Mouse (Mus musculus) kidney, adult 18-20 months (tissue): ENCODE results near the gene Psme2.

Experiments used
- DNase-seq: peaks from one replicate; pipeline ENCODE4 v3.0.0; 2021

The Psme2 gene

GRCm38 (mm10) chr14:55592226-55592625 is 1.3 kb upstream of the Psme2 start:
- DNase-seq: no peak

- DNase-seq: peak; percentile 95
Observed at GRCm38 (mm10) chr14:55591331-55591891, 498 bp upstream of the Psme2 start, which contains the start of gene Rnf31. TSS of gene Rnf31 (plus strand) at chr14:55591708.

- DNase-seq: no peak
Observed at GRCm38 (mm10) chr14:55589771-55590448, 1.0 kb downstream of the Psme2 start.

GRCm38 (mm10) chr14:55589271-55589670 is 1.6 kb downstream of the Psme2 start:
- no peak for DNase-seq

- no peak for DNase-seq
Observed at GRCm38 (mm10) chr14:55586149-55586548, 4.8 kb downstream of the Psme2 start.

- DNase-seq: no peak
Observed at GRCm38 (mm10) chr14:55585566-55585960, 5.3 kb downstream of the Psme2 start.

GRCm38 (mm10) chr14:55584702-55585565 is 6.0 kb downstream of the Psme2 start, which contains the start of gene Emc9:
TSS of gene Emc9 (minus strand) at chr14:55585302.
- peak; percentile 84 for DNase-seq

- DNase-seq: no peak
Observed at GRCm38 (mm10) chr14:55584303-55584701, 6.6 kb downstream of the Psme2 start.

GRCm38 (mm10) chr14:55581981-55582681 is 8.8 kb downstream of the Psme2 start:
- no peak for DNase-seq

GRCm38 (mm10) chr14:55580731-55581130 is 10.2 kb downstream of the Psme2 start:
- DNase-seq: no peak

GRCm38 (mm10) chr14:55579511-55580496 is 11.1 kb downstream of the Psme2 start:
- no peak for DNase-seq

GRCm38 (mm10) chr14:55578668-55579269 is 12.1 kb downstream of the Psme2 start:
- DNase-seq: peak; percentile 78

GRCm38 (mm10) chr14:55577871-55578667 is 12.8 kb downstream of the Psme2 start, which contains the start of gene Psme1:
TSS of gene Psme1 (plus strand) at chr14:55578123.
- peak; percentile 80 for DNase-seq

- peak; percentile 27 for DNase-seq
Observed at GRCm38 (mm10) chr14:55576376-55576775, 14.5 kb downstream of the Psme2 start.

- DNase-seq: peak; percentile 53
Observed at GRCm38 (mm10) chr14:55575711-55576110, 15.2 kb downstream of the Psme2 start.

GRCm38 (mm10) chr14:55575302-55575701 is 15.6 kb downstream of the Psme2 start, which contains the start of gene Fitm1:
TSS of gene Fitm1 (plus strand) at chr14:55575617.
- no peak for DNase-seq

GRCm38 (mm10) chr14:55571760-55572159 is 19.2 kb downstream of the Psme2 start:
- DNase-seq: no peak

GRCm38 (mm10) chr14:55570588-55570987 is 20.3 kb downstream of the Psme2 start:
- DNase-seq: no peak

- peak; percentile 42 for DNase-seq
Observed at GRCm38 (mm10) chr14:55567496-55567895, 23.4 kb downstream of the Psme2 start.

GRCm38 (mm10) chr14:55565748-55566147 is 25.2 kb downstream of the Psme2 start:
- no peak for DNase-seq
